Mouse (Mus musculus) embryonic stem cell, embryonic (primary cell): ENCODE data around the gene Il15ra.

ENCODE experiments used
- CTCF ChIA-PET, 4 experiments: fragments of 300-600 bp in 2 of 4; fragments of 350-600 bp in 2 of 4; sonication (Branson Sonifier 250); formaldehyde crosslinking; loops; one replicate each; lab custom pipeline; 2022; ENCODE audit warnings: inconsistent platforms in 2 of 4; lab: Charles Lee
- POLR2A ChIA-PET, 4 experiments: fragments of 300-600 bp in 2 of 4; fragments of 350-600 bp in 2 of 4; sonication (Branson Sonifier 250); formaldehyde crosslinking; loops; one replicate each; lab custom pipeline; 2022; ENCODE audit warnings: antibody characterized with exemption in 4 of 4, inconsistent platforms in 1 of 4; lab: Charles Lee

Il15ra gene

DNA sequence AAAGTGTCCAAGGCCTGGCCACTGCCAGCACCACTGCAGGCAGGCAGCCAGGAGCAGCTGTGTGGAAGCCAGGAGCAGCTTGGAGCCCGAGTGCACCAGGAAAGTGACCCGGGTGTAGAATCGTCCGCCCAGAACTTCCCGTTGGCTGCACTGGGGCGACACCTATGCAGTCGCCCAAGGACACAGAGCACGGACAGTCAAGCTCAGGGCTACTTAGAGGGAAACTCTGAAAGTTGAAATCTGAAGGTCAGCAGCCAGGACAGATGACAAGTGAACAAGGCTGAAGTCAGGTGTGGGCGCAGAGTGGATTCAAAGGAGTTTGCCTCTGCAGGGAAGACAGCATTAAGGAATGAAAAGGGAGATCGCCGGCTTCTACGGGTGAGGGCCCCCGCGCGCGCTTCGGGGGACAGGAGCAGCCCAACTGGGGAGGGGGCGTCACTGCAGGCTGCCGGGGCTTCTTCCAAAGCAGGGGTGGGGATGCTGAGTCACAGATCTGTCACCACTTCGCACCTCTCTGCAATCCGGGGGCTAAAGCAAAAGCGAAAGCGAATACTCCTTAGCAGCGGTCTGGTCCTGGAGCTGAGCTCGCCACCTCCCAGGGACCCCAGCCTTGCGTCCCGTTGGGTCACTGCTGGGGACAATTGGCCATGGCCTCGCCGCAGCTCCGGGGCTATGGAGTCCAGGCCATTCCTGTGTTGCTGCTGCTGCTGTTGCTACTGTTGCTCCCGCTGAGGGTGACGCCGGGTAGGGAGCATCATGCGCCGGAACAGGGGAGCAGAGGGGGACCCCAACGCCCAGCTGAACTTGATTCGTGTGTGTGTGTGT lies at the start of gene Il15ra:
TSS of gene Il15ra (plus strand) at position 90 of the 825 bp plus-strand sequence.
- POLR2A ChIA-PET, result interaction anchor here in 2 of 4 experiments (0.6 to 0.7 kb wide), 3 partner anchors 15 to 72 kb away, joined by 3 to 11 read pairs (median 3); partner anchors contain the start of genes Ankrd16 (in 1 of the 2) and Fbh1 (in 1 of the 2)
- CTCF ChIA-PET, result interaction anchor here in 3 of 4 experiments (0.5 to 0.9 kb wide), 4 partner anchors 18 to 230 kb away, joined by 3 to 6 read pairs (median 4); no protein-coding TSS in a partner anchor

DNA sequence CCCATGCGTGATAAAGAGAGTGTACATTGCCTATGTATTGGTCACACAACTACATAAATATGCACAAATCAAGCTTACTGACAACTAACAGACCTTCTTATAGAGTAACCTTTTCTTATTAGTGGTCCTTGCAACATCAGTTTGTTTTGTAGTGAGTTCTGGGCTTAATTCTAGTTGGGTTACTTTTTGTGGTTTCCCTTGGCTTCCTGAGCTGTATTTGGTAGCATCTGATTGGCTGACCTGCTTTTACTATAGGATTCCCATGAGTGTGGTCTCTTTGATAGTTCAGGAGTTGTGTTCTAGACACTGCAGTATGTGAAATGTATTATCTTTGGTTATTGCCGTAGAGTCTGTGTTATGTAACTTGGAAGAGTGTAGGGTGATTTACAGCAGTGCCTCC lies 47.5 kb upstream of the Il15ra start:
- ChIA-PET POLR2A (no interaction called here), CTCF (interaction anchor here in 1 of 4 experiments (1.7 kb wide), 1 partner anchor 15 kb away, joined by 3 read pairs; no protein-coding TSS in a partner anchor)

DNA sequence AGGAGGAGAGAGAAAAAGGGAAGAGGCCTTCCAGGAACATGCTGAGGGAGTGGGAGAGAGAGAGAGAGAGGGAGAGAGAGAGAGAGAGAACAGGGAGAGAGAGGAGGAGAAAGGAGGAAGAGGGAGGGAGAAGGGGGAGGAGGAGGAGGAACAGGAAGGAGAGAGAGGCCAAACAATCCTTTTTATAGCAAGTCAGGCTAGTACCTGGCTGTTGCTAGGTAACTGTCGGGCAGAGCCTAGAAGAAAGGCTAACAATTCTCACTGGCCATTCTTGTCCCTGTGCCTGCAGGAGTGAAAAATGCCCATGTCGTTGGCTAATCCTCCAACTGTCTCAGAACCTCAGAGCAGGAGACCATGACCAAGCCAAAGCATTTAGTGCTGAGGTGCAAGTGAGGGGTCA lies 45.8 kb upstream of the Il15ra start:
- POLR2A ChIA-PET, result interaction anchor here in 1 of 4 experiments (0.6 kb wide), 1 partner anchor 136 kb away, joined by 3 read pairs; no protein-coding TSS in a partner anchor
- CTCF ChIA-PET, result interaction anchor here (0.7 to 2.2 kb wide), 4 partner anchors 13 to 28 kb away, joined by 3 to 9 read pairs (median 8); no protein-coding TSS in a partner anchor

DNA sequence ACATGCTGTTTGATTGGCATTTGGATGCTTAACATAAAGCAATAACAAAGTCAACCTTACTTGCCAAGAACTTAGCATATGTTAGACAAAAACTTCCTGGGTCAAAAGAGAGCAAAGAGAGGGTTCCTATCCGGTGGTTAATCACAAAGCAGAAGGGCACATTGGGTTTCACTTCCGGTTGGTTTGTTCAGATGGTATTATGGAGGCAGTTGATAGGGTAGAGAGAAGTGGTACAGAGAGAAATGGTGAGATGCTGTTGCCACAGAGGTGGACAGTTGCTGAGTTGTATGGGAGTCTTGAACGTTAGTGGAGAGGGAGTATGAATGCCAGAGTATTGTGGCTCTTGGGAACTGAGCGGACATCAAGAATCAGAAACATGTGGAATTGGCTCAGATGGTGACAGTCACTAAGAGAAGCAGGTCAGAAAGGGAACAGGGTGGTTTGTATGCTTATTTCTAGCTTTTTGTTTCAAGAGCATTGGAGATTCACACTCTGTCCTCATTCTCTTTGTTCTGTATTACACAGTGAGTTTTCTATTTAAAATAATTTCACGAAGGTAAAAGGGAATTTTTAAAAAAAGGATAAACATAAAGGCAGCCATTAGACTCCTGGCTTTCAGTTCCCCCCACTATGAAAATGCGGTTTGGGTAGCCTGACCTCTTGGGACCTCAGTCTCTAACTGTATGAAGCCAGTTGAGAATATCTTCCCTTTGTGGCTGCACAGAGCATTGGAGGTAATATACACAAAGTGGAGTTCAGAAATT lies 42.8 kb upstream of the Il15ra start:
- ChIA-PET CTCF (interaction anchor here in 1 of 4 experiments (2.2 kb wide), 1 partner anchor 10 kb away, joined by 16 read pairs; no protein-coding TSS in a partner anchor), POLR2A (no interaction called here)

DNA sequence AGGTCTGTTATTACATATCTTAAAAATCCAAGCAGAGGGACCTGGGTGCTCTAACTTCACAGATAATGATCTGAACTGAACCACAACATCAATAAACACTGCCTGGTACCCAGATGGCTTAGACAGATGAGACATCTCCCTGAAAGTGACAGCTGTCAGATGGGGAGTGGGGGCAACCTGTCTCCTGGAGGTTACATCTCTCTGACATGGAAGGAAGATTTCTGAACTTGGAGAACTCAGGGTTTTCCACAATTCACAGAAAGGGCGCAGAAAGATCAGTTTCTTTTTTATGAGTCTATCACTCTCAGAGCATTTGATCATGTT lies 42.2 kb upstream of the Il15ra start:
- CTCF ChIA-PET, result interaction anchor here in 1 of 4 experiments (2.2 kb wide), 1 partner anchor 10 kb away, joined by 16 read pairs; no protein-coding TSS in a partner anchor
- POLR2A ChIA-PET, result no interaction called here

DNA sequence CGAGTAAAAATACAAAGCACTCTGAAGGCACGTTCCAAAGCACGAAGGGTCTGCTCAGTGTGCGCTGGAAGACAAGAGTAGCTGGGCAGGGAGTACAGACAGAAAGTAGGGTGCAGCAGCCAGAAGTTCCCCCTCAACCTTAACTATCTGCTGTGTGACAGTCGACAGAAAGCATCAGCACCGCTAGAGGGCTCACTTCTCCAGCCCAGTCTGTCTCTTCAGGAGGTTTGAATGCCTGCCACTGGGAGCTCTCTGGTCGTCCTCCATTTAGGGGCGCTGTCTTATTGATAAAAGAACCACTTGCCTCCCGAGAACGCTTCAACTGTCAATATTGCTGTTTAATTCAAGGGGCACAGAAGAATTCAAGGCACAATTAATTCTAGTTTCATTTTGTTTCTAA lies 41.1 kb upstream of the Il15ra start:
- CTCF ChIA-PET, result interaction anchor here (0.5 to 2.2 kb wide), 76 partner anchors 8 to 894 kb away, joined by 3 to 28 read pairs (median 4); partner anchors contain the start of genes Ankrd16 (in 1 of the 4), Fbh1 (in 1 of the 4), Itga8 (in 1 of the 4) and Rbm17 (in 1 of the 4)

DNA sequence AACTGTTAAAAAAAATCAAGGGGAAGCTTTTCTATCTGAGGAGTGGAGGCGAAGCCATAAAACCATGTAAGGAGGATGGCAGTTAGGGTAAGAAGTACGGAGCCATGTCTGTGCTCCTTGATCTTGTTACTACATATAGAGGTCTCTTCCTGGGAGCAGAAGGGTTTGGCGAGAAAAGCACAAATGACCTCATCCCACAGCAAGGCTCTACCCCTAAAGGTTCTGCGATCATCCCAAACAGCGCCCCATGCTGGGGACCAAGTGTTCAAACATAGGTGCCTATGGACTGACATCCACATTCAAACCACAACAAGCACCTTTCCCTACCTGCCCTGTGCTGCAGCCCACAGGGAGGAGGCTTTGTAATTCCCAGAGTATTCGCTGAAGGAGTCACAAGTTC lies 40.7 kb upstream of the Il15ra start:
- ChIA-PET POLR2A (interaction anchor here in 3 of 4 experiments (0.6 to 2.1 kb wide), 4 partner anchors 18 to 62 kb away, joined by 3 to 8 read pairs (median 6); no protein-coding TSS in a partner anchor), CTCF (interaction anchor here (0.6 to 2.2 kb wide), 74 partner anchors 8 to 893 kb away, joined by 3 to 28 read pairs (median 4); partner anchors contain the start of genes Ankrd16 (in 1 of the 4), Fbh1 (in 1 of the 4), Itga8 (in 1 of the 4) and Rbm17 (in 1 of the 4))

More for the DNA sequence above, 41.1 kb upstream of the Il15ra start:
- POLR2A ChIA-PET, result interaction anchor here in 3 of 4 experiments (0.6 to 2.1 kb wide), 4 partner anchors 19 to 62 kb away, joined by 3 to 8 read pairs (median 6); no protein-coding TSS in a partner anchor

DNA sequence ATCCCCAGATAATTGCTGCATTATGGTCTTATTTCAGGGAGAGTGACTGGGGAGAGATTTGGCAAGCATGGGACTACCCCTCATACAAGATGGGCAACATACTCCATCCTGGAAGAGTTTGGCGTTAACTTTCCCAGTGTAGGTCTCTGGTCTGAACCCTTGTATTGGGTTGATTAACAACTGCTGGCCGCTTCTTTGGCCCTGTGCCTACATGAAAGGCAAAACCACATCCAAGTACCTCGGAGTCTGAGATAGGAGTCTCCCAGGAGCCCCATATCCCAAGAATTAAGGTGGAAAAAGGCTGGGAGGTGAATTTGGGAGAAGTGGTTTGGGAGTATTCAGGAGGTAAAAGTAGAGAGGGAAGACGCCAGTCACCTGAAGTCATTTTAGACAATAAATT lies 40.3 kb upstream of the Il15ra start:
- ChIA-PET POLR2A (interaction anchor here in 1 of 4 experiments (2.1 kb wide), 1 partner anchor 63 kb away, joined by 8 read pairs; no protein-coding TSS in a partner anchor), CTCF (interaction anchor here (0.6 to 2.2 kb wide), 18 partner anchors 8 to 331 kb away, joined by 3 to 28 read pairs (median 5); partner anchors contain the start of gene Rbm17 (in 1 of the 4))

DNA sequence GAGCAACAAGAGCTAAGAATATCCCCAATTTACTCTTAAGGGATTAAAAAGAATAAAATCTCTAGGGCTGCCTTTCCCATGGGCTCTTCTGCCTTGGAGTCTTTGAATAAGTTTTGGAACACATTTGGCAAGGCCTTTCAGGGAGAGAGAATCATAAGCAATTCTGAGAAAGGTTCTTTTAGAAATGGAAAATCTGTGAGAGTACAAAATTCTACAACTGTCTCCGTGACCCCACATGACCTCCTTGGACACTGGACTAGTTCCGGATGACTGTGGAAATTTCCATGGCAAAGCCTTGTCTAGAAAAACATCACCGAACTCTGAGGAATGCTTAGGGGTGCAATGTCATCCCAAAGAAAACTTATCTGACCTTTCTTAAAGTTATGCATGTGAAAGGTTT lies 39.8 kb upstream of the Il15ra start:
- POLR2A ChIA-PET, result interaction anchor here in 1 of 4 experiments (2.1 kb wide), 1 partner anchor 63 kb away, joined by 8 read pairs; no protein-coding TSS in a partner anchor
- CTCF ChIA-PET, result interaction anchor here in 2 of 4 experiments (0.7 to 2.2 kb wide), 2 partner anchors 9 to 62 kb away, joined by 3 to 28 read pairs; partner anchors contain the start of gene Rbm17 (in 1 of the 2)

DNA sequence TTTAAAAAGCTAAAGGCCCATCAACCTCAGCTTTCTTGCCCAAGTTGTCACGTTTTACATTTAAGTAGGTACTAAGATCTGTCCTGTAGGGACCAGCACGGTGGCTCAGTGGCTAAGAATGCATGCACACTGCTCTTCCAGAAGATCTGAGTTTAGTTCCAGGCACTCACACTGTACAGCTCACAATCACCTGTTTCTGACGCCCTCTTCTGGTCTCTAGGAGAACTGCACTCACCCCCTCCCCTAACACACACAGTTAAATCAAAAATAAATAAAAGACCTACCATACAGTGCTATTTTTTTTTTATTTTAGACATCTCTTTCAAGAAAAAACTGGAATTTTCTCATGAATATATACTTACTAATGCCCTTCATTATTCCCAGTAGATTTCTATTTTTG lies 32.9 kb upstream of the Il15ra start:
- CTCF ChIA-PET, result interaction anchor here (0.5 to 2.6 kb wide), 26 partner anchors 8 to 1690 kb away, joined by 3 to 20 read pairs (median 3); no protein-coding TSS in a partner anchor
- POLR2A ChIA-PET, result interaction anchor here in 2 of 4 experiments (0.9 to 1.7 kb wide), 4 partner anchors 10 to 69 kb away, joined by 3 to 6 read pairs (median 4); no protein-coding TSS in a partner anchor

DNA sequence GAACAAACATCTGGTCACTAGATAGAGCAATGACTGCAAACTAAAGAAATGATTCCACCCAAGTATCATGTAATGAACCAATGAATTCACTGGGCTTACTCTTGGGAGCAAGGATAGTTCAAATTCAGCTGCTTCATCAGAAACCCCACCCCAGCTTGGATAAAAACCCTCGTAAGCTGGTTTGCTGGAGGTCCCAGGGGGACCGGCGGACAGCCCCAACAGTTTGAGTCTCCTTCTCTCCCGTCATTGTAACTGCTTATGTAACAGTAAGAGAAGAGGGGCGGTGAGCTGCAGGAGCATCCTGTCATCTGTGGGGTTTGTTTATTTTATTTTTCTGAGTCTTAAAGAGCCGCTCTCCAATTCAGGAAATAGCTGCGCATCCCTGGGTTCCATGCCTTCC lies 25.5 kb upstream of the Il15ra start:
- CTCF ChIA-PET, result interaction anchor here in 2 of 4 experiments (1.0 to 1.5 kb wide), 3 partner anchors 8 to 16 kb away, joined by 3 to 5 read pairs (median 4); no protein-coding TSS in a partner anchor
- POLR2A ChIA-PET, result interaction anchor here in 2 of 4 experiments (0.6 to 0.8 kb wide), 2 partner anchors 9 to 80 kb away, joined by 3 read pairs; no protein-coding TSS in a partner anchor

DNA sequence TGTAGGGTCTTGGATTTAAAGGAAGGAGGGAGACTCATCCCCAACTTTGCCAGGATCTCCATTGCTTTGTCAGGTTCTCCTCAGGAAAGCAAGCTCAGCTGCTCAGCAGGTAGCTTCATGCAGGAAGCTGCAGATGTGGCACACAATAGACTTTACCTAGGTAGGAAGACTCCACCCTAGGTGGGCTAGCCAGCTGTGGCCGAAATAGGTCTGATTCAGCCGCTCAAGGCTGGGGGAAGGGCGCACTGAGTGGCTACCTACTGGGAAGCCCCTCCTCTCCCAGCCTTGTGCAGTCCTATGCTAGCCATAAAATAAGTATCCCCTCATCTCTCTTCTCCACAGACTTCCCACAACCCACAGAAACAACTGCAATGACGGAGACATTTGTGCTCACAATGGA lies 22.4 kb upstream of the Il15ra start:
- ChIA-PET CTCF (interaction anchor here in 3 of 4 experiments (0.6 to 2.5 kb wide), 7 partner anchors 10 to 344 kb away, joined by 3 to 10 read pairs (median 6); no protein-coding TSS in a partner anchor), POLR2A (interaction anchor here (0.5 to 2.1 kb wide), 7 partner anchors 10 to 95 kb away, joined by 3 to 11 read pairs (median 4); partner anchors contain the start of genes Ankrd16 (in 1 of the 4), Fbh1 (in 1 of the 4) and Il15ra (in 1 of the 4))

DNA sequence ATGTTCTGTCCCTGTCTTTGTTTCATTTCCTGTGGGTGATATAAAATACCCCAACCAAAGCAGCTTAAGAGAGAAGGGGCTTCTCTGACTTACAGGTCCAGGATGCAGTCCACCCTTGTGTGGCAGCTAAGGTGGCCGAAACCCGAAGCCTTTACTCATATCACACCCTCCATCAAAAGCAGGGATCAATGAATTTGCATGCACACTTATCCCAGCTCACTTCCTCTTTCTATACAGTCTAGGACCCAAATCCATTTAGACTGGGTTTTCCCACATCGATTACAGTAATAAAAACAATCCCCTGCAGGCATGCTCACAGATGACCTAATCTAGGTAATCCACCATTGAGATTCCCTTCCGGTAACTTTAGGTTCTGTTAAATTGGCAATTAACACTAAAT lies 18.6 kb upstream of the Il15ra start:
- ChIA-PET POLR2A (no interaction called here), CTCF (interaction anchor here in 2 of 4 experiments (0.9 to 2.1 kb wide), 4 partner anchors 12 to 91 kb away, joined by 3 to 10 read pairs (median 5); partner anchors contain the start of genes Ankrd16 (in 1 of the 2) and Fbh1 (in 1 of the 2))

DNA sequence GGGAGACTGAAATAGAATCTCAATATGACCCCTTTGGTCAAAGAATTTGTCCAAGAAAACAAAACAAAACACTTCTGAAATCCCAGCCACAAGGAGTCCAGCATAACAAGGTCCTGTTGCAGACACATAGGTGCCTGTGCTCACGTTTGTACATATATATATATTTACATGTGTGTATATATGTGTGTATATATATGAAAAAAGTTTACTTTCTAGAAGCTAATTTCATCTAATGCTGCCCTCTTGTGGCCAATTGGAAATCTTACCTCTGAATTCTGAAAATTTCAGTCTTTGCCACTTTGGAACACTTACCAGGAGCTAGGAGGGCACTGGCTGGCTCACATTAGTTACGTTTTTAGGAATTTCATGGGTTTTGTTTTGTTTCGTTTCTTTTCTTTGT lies 17.7 kb upstream of the Il15ra start:
- CTCF ChIA-PET, result interaction anchor here (0.5 to 2.1 kb wide), 24 partner anchors 8 to 910 kb away, joined by 3 to 18 read pairs (median 4); partner anchors contain the start of genes Ankrd16 (in 1 of the 4), Fbh1 (in 1 of the 4) and Il15ra (in 1 of the 4)
- POLR2A ChIA-PET, result interaction anchor here in 1 of 4 experiments (1.1 kb wide), 1 partner anchor 90 kb away, joined by 3 read pairs; the partner anchor contains the start of genes Ankrd16 and Fbh1

DNA sequence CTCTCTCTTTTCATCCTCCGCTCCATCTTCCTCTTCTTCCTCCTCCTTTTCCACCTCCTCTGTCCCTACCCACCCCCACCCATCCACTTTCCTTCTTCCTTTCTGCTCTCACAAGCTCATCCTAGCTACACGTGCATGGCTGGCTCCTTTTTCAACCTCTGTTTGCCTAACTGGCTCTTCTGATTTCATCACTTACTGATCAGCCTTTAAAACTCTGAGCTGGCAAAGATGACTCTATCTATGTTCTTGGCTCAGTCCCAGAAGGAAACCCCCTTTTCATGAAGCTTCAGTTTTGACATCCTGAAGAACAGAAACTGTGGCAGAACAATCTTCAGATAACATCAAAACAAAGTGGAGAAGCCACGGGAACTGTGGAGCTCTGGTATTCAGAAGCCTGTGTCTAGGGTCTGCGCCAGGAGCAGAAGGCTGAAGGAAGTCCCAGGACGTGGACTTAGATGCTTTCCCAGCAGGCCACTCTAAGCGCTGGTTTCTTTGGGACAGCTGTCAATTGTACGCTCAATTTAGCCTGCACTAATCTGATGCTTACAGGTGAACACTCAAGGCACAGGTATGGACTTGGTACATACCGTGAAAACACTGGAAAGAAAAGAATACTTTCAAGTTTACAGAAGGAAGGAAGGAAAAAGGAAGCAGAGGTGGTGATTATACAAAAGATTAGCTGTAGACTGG lies 14.7 kb upstream of the Il15ra start:
- CTCF ChIA-PET, result interaction anchor here in 3 of 4 experiments (0.6 to 1.7 kb wide), 4 partner anchors 18 to 1492 kb away, joined by 3 to 8 read pairs (median 3); no protein-coding TSS in a partner anchor
- POLR2A ChIA-PET, result interaction anchor here (0.6 to 1.2 kb wide), 5 partner anchors 13 to 394 kb away, joined by 3 to 5 read pairs (median 4); partner anchors contain the start of gene Il15ra (in 1 of the 4)

DNA sequence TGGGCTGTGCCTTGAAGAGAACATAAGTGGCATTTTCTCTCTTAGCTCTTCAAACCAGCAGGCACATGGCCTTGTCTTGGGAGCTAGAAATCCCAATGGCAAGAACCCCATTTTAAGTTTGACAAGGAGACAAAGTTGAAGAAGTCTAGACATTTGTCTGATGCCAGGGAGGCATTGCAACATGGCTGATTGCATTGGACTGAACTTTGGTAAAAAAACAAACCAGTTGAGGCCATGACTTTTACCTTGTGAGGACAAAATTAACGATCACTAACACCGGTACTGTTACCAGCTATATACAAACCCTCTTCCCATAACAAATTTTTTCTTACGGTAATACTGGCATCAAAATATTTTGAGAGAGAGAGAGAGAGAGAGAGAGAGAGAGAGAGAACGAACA lies 11.7 kb upstream of the Il15ra start:
- ChIA-PET POLR2A (interaction anchor here in 2 of 4 experiments (0.5 to 0.7 kb wide), 2 partner anchors 12 to 56 kb away, joined by 3 read pairs; no protein-coding TSS in a partner anchor), CTCF (interaction anchor here in 3 of 4 experiments (0.6 to 3.0 kb wide), 4 partner anchors 30 to 397 kb away, joined by 3 to 14 read pairs (median 4); partner anchors contain the start of gene Rbm17 (in 1 of the 3))
